Mouse (Mus musculus): Measurements from ENCODE around the gene Ndn.

Gene Ndn

DNA sequence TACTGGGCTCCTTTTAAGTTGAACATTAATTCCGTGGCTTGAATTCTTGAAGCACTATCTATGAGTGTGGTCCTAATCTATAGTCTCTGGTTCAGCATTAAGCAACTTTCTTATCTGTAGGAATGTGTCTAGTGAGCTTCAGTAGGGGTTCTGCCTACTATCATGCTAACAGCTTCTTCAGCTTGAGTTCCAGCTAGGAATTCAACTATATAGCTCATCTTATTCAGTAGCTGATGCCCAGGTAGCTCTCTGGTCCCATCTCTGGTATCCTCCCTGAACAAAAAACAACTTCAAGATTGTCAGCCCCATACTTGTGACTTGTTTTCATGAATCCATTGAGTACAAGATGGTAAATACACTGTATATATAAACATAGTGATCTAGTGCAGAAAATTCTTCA is at the start of gene Ndn:
TSS of gene Ndn (plus strand) at position 301 of the 400 bp plus-strand sequence.
- DNase-seq (ENCODE audit: low read depth, low spot score): no peak

DNA sequence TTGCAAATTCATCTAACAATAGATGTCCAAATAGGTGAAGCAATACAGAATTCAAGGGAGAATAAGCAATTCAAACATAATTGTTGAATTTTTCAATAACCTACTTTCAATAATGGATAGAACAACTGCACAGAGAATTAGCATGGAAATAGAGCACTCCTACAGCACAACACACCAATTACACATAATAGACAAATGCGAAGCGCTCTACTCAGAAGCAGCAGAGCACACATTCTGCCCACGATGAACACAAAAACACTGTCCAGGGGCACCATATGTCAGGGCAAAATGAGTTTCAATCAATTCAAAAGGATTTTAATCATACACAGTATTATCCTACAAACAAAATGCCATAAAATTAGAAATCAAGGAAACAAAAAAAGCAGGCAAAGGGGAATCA is 43.9 kb upstream of the Ndn start:
- DNase-seq (ENCODE audit: low read depth, low spot score): no peak

DNA sequence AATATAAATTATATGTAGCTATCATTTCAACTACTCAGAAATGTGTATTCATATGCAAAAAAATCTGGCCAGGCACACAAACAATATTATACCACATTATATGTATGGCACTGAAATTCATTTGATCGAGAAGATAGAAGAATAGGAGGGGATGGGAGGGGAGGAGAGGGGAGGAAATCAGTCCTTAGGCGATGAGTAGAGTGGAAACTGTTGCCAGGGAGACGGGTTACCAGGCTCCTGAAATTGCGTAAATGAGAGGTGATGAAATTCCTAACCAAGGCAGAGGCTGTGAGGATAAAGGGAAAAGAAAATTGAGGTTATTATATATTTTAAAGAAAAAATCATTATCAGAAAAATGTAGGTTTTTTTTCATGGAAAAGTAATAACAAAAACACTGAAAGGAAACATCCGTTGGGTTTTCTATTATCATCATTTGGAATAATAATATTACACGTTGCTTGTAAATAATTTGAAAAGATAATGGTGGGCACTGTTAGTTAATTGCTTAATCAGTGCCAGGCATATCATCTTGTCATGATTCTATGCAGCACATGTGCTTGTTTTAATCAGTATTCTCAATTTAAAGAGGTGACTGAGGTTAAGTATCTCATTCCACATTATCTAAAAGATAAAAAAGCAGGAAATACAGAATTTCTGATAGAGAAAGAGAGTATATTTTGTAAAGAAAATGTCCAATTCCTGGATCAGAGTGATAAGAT is 39.3 kb upstream of the Ndn start:
- DNase-seq (ENCODE audit: low read depth, low spot score): no peak

DNA sequence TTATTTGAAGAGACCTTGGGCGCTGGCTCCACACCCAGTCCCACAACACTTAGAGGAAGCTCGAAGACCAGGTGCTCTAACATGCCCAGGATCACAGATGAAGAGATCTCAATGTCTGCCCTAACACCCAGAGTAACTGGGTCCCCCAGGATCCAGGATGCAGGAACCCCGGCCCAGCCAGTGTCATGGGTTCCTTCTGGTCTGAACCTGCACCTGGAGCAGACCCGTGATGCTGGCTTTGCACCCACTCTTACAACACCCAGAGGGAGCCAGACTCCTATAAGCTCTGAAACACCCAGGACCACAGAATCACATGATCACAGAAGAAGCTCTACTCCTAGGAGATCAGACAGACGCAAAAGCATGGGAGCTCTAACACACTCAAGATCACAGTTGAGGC is 29.6 kb upstream of the Ndn start:
- DNase-seq (ENCODE audit: low read depth, low spot score): no peak

DNA sequence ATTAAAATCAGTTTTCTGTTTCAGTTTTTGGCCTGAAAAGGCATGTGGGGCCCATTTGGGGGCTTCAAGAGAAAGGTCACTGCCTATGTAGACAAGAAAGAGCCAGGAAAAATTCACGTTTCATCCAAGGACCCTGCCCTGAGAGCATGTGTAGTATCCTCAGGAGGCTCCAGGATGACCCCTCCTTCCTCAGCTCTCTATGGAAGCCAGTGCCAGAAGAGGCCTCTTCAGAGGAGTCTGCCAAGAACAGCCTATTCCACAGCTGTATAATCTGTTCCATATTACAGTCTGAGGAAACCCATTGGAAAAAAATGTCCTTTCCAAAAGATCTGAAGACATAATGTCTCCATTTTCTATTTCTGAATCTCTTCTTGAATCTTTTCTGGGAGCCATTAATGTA is 958 bp upstream of the Ndn start:
- no peak for DNase-seq (ENCODE audit: low read depth, low spot score)

DNA sequence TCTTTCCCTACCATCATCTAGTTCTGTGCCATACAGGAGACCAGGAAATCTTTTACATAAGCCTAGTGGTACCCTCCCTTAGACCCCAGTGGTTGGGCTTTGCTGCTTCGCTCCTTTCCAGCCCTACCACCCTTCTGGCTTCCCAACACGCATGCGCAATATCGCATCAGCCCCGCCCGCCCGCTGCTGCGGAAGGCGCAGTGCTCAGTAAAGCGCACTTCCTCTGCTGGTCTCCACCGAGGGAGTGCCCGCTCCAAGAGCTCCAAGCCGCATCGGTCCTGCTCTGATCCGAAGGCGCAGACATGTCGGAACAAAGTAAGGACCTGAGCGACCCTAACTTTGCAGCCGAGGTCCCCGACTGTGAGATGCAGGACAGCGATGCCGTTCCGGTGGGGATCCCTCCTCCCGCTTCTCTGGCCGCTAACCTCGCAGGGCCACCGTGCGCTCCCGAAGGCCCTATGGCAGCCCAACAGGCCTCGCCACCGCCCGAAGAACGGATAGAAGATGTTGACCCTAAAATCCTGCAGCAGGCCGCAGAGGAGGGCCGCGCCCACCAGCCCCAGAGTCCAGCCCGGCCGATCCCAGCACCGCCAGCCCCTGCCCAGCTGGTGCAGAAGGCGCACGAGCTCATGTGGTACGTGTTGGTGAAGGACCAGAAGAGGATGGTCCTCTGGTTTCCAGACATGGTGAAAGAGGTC is 1.9 kb downstream of the Ndn start:
- DNase-seq (ENCODE audit: low read depth, low spot score): peak; percentile 54

DNA sequence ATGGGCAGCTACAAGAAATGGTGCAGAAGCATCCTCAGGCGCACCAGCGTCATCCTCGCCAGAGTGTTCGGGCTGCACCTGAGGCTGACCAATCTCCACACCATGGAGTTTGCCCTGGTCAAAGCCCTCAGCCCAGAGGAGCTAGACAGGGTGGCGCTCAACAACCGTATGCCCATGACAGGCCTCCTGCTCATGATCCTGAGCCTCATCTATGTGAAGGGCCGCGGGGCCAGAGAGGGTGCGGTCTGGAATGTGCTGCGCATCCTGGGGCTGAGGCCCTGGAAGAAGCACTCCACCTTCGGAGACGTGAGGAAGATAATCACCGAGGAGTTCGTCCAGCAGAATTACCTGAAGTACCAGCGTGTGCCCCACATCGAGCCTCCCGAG is 2.4 kb downstream of the Ndn start:
- DNase-seq (ENCODE audit: low read depth, low spot score): no peak

DNA sequence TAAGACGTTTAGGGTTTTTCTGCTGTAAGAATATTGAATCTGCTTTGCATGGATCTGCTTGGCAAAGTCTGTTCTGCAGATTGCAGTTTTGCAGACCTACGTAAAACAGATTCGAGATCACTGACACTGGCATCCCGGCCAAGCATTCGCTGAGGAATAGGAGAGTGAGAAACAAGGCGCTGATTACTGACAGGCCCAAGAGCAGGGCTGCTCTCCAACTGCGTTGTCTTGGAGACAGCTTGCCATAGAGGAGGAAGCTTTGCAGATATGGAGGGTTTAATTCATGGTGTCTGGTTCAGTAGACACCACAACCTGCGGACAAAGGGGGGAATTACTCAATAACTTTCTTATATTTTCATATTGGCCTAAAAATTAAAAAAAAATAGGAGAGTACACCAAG is 4.9 kb downstream of the Ndn start:
- DNase-seq (ENCODE audit: low read depth, low spot score): no peak

DNA sequence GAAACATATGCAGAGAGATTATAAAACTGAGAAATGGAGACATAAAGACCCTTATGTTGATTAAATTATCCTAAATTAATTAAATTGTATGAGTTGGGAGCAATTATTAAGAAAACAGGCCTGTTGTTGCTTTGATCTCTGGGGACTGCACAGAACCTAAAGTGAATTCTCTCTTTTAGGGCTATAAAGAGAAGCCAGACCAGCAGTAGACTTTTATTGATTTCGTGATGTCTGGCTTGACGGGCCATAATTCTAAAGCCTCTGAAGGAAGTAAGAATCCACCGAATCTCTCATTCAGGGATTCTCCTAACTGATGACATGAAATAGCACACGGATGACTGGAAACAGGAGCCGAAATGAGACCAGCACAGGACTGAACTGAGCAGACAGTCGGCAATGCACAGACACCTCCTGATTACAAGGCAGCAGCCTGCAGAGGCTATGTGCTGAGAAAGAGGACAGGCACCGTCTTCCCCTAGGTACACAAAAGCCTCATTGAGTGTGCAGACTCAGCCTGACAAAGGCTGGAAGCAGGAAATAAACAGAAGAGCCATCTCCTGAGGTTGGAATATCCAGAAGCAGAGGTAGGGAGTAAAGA is 18.8 kb downstream of the Ndn start:
- no peak for DNase-seq (ENCODE audit: low read depth, low spot score)

DNA sequence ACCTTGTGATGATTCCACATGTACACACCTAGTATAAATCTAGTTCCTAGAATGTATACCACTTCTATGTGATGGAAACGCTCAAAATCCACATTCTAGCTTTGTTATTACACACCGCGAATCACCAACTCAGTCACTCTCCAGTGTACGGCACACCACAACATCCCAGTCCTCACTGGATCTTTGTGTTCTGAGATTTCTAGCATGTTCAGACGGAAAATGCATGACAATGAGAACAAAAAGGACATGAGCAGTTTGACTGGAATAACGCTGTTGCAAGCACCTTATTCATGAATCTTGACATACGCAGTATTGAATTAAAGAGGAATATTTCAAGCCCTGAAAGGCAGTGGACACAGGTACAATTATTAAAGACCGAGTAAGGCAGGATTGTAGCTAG is 20.4 kb downstream of the Ndn start:
- DNase-seq (ENCODE audit: low read depth, low spot score): no peak

DNA sequence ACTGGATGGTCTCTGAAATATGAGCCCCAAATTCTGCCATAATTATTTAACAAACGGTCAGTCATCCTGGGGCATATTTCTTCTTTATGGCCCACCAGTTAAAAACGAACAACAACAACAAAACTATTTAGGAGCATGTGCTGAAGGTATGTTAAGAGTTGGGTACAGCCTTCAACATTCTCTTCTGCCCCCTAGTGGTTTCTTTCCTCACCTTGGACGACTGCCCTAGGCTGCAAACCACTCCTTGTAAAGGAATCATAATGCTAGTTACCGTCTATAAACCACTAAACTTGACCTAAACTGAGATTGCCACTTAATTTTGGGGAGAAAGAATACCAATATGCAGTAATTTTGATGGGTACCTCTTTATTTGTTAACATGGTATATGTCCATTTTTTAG is 29.3 kb downstream of the Ndn start:
- no peak for DNase-seq (ENCODE audit: low read depth, low spot score)

DNA sequence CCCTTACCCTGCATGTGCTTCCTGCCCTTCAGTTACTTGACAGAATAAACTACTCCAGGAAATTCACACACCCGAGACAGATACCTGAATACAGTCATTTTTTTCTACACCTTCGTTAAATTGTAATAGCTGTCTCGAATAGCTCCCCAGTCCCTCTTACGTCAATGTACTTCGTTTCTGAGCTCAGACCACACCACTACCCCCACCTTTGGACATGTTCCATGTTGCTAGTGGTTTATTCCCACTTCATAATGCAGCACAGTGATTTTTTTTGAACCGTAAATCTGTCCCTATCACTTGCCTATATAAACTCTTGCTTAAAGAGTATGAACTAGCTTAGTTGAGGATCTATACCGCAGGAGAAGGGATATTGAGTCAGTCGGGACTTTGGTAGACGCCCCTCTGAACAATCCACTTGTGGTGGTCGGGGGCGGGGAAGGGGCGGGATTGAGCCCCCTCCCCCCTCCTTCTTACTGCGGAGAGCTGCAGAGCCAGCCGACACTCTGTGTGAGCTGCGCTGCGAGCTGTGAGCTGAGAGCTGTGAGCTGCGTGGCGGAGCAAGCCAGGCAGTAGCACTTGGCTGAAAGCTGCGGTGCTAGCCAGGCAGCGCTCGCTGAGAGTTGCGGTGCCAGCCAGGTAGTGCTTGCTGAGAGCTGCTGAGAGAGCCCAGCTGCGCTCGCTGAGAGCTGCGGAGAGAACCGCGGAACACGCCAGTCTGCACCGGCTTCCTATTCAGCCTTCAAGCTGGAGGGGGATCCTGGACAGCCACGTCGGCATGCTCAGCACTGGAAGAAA is 30.3 kb downstream of the Ndn start, which contains the start of gene Magel2:
TSS of gene Magel2 (plus strand) at position 501 of the 795 bp plus-strand sequence.
- peak; percentile 38 for DNase-seq (ENCODE audit: low read depth, low spot score)

DNA sequence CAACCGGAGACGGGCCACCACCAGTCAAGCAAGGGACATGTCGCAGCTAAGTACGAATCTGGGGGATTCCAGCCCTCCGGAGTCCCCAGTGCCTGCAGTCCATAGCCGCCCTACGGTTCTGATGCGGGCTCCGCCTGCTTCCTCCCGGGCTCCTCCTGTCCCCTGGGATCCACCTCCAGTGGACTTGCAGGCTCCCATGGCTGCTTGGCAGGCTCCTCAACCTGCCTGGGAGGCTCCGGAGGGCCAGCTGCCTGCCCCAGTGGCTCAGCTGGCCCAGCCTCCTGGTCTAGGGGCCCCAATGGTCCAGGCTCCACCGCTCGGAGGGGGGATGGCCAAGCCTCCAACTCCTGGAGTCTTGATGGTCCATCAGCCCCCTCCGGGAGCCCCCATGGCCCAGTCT is 30.9 kb downstream of the Ndn start:
- no peak for DNase-seq (ENCODE audit: low read depth, low spot score)

DNA sequence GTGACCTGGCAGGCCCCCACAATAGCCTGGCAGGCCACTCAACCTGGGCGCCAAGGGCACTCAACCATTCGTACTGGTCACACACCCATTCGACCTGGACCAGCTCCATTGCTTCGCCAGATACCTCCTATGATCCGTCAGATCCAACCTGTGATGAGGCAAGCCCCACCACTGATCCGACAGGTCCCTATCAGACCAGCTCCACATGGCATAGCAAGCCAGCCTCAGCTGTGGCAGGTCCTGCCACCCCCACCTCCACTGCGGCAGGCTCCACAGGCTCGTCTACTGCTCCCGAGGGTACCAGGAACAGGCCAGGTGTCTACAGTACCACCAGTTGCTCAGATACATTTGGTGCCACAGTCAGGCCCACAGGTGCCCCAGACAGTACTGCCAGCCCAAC is 32.2 kb downstream of the Ndn start:
- DNase-seq (ENCODE audit: low read depth, low spot score): no peak

DNA sequence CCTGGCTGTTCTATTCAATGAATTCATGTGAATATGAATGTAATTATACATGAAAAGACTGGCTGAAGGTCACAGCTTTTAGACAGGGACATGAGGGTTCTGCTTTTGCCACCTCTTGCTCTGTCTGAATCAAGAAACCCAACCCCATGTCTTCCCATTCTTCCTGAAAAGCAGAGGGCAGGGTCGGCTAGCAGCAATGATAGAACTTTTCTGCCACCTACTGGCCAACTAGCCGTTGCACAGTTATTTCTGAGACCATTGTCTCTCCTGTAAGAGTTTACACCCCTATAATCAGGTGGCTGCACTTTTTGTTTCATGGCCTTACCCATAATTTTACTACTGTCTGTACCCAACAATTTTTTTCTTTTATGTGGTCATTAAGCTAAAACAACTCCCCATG is 36.0 kb downstream of the Ndn start:
- DNase-seq (ENCODE audit: low read depth, low spot score): no peak

DNA sequence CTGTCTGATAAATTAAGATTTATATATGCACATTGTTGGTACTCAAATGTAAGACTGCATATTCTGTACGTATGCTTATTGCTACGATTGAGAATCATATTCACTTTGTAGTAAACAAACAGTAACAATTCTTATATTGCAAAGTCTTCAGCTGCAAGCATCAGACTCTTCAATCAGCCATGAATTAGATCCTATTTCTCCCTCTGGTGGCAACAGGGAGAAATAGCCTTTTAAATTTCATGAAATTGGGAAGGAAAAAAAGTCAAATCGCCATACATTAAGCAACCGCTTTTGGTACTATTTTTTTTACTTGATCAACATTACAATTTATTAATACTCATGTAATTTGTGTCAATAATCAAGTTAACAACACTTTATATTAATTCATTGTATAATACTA is 41.9 kb downstream of the Ndn start:
- DNase-seq (ENCODE audit: low read depth, low spot score): no peak

DNA sequence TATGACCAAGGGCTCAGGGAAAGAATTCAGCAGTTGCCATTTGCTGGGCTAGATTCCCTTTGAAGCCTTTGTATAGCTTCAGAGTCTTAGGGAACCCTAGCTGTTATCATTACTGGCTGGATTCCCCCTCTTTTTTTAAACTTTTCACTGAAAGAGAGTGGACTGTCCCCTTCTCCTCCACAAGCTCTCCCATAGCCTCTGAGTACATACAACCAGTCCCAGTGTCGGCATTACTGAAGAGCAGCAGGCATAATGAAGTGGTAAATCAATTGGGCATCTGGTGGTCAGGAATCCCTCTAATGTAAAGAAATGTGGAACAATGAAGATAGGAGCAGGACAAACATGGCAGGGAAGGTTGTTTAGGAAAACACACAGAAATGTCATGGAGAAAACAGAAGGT is 45.8 kb downstream of the Ndn start:
- no peak for DNase-seq (ENCODE audit: low read depth, low spot score)
